Mouse (Mus musculus) heart, adult 9 months (tissue): ENCODE measurements around the gene Ccser2.

Experiments used
- DNase-seq, 2 experiments: peaks; one replicate each; pipeline ENCODE4 v3.0.0; 2022; ENCODE audit warnings: low spot score in 2 of 2

Gene Ccser2

GRCm38 (mm10) chr14:36870257-36870656, 98.3 kb downstream of the Ccser2 start:
- no peak for DNase-seq

- DNase-seq, result no peak
Observed at GRCm38 (mm10) chr14:36868769-36869362, 99.7 kb downstream of the Ccser2 start.

- DNase-seq, result peak; percentile 17 to 58
Observed at GRCm38 (mm10) chr14:36866966-36867700, 101.4 kb downstream of the Ccser2 start.

GRCm38 (mm10) chr14:36863877-36864489, 104.6 kb downstream of the Ccser2 start:
- DNase-seq, result peak; percentile 68 to 78

- peak; percentile 10 to 18 for DNase-seq
Observed at GRCm38 (mm10) chr14:36862387-36862786, 106.2 kb downstream of the Ccser2 start.

- no peak for DNase-seq
Observed at GRCm38 (mm10) chr14:36858932-36859331, 109.6 kb downstream of the Ccser2 start.

GRCm38 (mm10) chr14:36852972-36853371, 115.6 kb downstream of the Ccser2 start:
- no peak for DNase-seq

GRCm38 (mm10) chr14:36848860-36849259, 119.7 kb downstream of the Ccser2 start:
- DNase-seq, result no peak
